Mouse (Mus musculus) lung, adult 2 months (tissue): ENCODE measurements around the gene Spaca9.

Experiments used
- CTCF ChIP-seq: fragments of 200-500 bp; IDR thresholded peaks from 2 replicates; pipeline ENCODE4 v1.5.1; 2011; ENCODE audit warnings: mild to moderate bottlenecking, low read length, control low read depth; ENCODE audit not compliant: insufficient read depth
- POLR2A ChIP-seq: fragments of 200-500 bp; IDR thresholded peaks from 2 replicates; pipeline ENCODE4 v1.6.1; 2011; ENCODE audit warnings: low read depth, mild to moderate bottlenecking, control low read depth, low read length, borderline replicate concordance; ENCODE audit errors: extremely low read depth

DNA sequence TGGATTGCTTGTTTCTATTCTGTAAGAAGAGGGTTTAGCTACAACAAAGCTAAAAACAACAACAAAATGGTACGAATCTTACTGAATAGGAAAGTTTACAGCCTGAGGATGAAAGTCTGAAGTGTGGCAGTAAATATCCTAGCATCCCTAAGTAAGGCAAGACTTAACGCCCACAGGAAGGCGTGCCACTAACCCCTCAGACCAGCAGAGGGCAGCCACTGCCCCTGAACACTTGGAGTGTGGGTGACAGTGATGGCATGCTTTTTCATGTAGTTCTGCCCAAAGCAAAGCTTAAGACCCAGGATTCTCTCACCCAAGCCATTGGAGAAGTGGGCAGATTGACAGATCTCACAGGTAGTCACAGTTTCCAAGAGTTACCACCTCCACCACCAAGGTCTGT is 11.1 kb downstream of the Spaca9 start:
- TF ChIP-seq POLR2A, result no peak
- TF ChIP-seq CTCF, result peak; percentile 67
